Mouse (Mus musculus): ENCODE measurements around the gene Ufsp2.
A peak's percentile ranks its signal among the peaks of the same experiment; 100 is the strongest.

Gene Ufsp2

GRCm38 (mm10) chr8:46010746-46011680 lies 35.7 kb downstream of the Ufsp2 start:
- DNase-seq (ENCODE audit: low spot score in 2 of 2) = no peak

DNA sequence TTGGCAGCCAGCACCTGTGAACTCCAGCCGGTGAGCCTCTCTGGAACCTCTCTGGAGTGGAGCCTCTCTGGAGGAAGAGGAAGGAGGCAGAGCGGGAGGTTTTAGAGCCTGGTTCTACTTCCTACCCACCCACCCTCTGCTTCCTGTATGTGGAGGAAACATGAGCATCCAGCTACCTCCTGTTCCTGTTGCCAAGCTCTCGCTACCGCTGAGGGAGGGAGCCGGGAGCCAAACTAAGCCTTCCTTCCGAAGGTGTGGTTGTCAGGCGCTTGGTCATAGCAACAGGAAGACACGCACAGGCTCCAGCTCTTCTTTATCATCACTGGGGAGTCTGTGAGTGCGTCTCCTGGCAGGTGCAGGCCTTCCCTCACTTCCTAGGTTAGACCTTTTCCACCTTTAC lies 46.9 kb downstream of the Ufsp2 start:
- no peak for DNase-seq (ENCODE audit: low spot score in 2 of 2)

GRCm38 (mm10) chr8:46022758-46023157 lies 47.4 kb downstream of the Ufsp2 start:
- no peak for DNase-seq (ENCODE audit: low spot score in 2 of 2)

DNA sequence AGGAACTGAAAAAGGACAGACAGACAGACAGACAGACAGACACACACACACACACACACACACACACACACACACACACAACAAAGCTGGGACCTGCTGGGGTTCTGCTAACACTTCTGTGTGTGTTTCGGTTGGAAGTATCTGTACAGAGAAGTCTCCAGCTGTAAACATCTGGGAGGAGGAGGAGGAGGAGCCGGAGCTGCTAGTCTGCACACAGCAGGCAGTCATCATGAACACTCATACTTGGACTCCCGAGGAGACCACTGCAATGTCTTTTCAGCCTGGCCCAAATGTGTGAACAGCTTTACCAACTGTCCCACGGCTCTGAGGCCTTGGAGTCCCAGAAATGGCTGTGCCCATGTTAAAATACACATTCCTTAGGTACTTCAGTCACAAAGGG lies 49.1 kb downstream of the Ufsp2 start:
- DNase-seq (ENCODE audit: low spot score in 2 of 2) = no peak

GRCm38 (mm10) chr8:46036217-46036616 lies 60.9 kb downstream of the Ufsp2 start:
- DNase-seq (ENCODE audit: low spot score in 2 of 2) = no peak

- DNase-seq (ENCODE audit: low spot score in 2 of 2) = no peak
These were observed 64.3 kb downstream of the Ufsp2 start for GRCm38 (mm10) chr8:46039666-46040065.

DNA sequence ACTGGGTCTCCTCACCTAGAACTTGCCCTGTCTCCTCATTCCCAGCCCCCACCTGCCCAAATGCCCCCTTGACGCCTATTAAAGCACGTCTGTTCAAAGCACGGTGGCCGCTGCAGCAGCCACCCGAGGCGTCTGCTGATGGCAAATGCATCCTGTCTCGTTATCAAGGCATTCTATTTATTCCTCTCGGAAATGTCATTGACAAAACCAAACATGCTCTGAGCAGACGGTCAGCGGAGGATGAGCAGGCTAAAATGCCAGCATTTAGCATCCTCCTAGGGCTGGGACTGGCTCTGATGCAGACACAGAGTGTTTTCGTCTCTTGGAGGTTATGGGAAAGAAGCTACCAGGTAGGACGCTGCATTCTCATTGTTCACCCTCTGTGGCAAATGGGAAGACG lies 64.9 kb downstream of the Ufsp2 start:
- peak in 1 of 2 experiments; percentile 34 for DNase-seq (ENCODE audit: low spot score in 2 of 2)
